Mouse (Mus musculus): ENCODE results near the gene Srp54c.
A peak's percentile ranks its signal among the peaks of the same experiment; 100 is the strongest.
"Not testable (repeated sequence)": the region's sequence is repeated elsewhere in the genome, so short reads cannot be mapped to it uniquely, and the experiment has no call there.

The Srp54c gene

GRCm38 (mm10) chr12:55229626-55230519, at the start of gene Srp54c:
Gene Srp54c, plus strand, starts transcription at chr12:55230168.
- not testable (repeated sequence) for DNase-seq

GRCm38 (mm10) chr12:55187686-55188085, 42.3 kb upstream of the Srp54c start:
- not testable (repeated sequence) for DNase-seq

GRCm38 (mm10) chr12:55189127-55189526, 40.8 kb upstream of the Srp54c start:
- not testable (repeated sequence) for DNase-seq

GRCm38 (mm10) chr12:55199306-55199705, 30.7 kb upstream of the Srp54c start, which contains the start of gene 1700047I17Rik2:
Gene 1700047I17Rik2, plus strand, starts transcription at chr12:55199592.
- not testable (repeated sequence) for DNase-seq

- DNase-seq, result not testable (repeated sequence)
Observed at GRCm38 (mm10) chr12:55199799-55200198, 30.2 kb upstream of the Srp54c start.

GRCm38 (mm10) chr12:55212944-55213343, 17.0 kb upstream of the Srp54c start:
- DNase-seq, result not testable (repeated sequence)

- DNase-seq, result not testable (repeated sequence)
Observed at GRCm38 (mm10) chr12:55230520-55230861, 523 bp downstream of the Srp54c start.

GRCm38 (mm10) chr12:55242243-55242642, 12.3 kb downstream of the Srp54c start:
- not testable (repeated sequence) for DNase-seq

GRCm38 (mm10) chr12:55261950-55262349, 32.0 kb downstream of the Srp54c start:
- DNase-seq, result not testable (repeated sequence)

GRCm38 (mm10) chr12:55263385-55263784, 33.4 kb downstream of the Srp54c start:
- DNase-seq, result not testable (repeated sequence)

GRCm38 (mm10) chr12:55272243-55272642, 42.3 kb downstream of the Srp54c start:
- no peak for DNase-seq

GRCm38 (mm10) chr12:55277583-55277982, 47.6 kb downstream of the Srp54c start:
- DNase-seq, result not testable (repeated sequence)

- DNase-seq, result no peak
Observed at GRCm38 (mm10) chr12:55298112-55298511, 68.1 kb downstream of the Srp54c start.

GRCm38 (mm10) chr12:55299336-55299735, 69.4 kb downstream of the Srp54c start, which contains the start of gene 1110008L16Rik:
Gene 1110008L16Rik, plus strand, starts transcription at chr12:55299577.
- no peak for DNase-seq

GRCm38 (mm10) chr12:55300820-55301351, 70.9 kb downstream of the Srp54c start:
- no peak for DNase-seq

- DNase-seq, result peak; percentile 19
Observed at GRCm38 (mm10) chr12:55301472-55302300, 71.7 kb downstream of the Srp54c start.

GRCm38 (mm10) chr12:55302485-55303441, 72.8 kb downstream of the Srp54c start, which contains the start of gene Ppp2r3c:
Gene Ppp2r3c, minus strand, starts transcription at chr12:55302998.
- peak; percentile 96 for DNase-seq

GRCm38 (mm10) chr12:55306371-55306770, 76.4 kb downstream of the Srp54c start:
- DNase-seq, result no peak

- DNase-seq, result no peak
Observed at GRCm38 (mm10) chr12:55307566-55307965, 77.6 kb downstream of the Srp54c start.

GRCm38 (mm10) chr12:55308731-55309130, 78.8 kb downstream of the Srp54c start:
- DNase-seq, result peak; percentile 63

GRCm38 (mm10) chr12:55309501-55309900, 79.5 kb downstream of the Srp54c start:
- no peak for DNase-seq

- DNase-seq, result no peak
Observed at GRCm38 (mm10) chr12:55311841-55312240, 81.9 kb downstream of the Srp54c start.
